Mouse (Mus musculus): ENCODE measurements around the gene Ltb. TPM values are rescaled to one million over a fixed set of nuclear protein-coding genes. Genes with fewer than 3 reads are reported as not detected.

The Ltb gene
- polyA plus RNA-seq, 1 experiment from 2014 or later = not detected

Small RNA genes within 50 kb of the gene (microRNA-seq; reads per million reads assigned to microRNA genes)
- gene Mir6973a (not detected), gene Mir6974 (not detected), gene Mir6975 (4.8 reads per million, percentile 14 among the genes with 10 or more reads in this experiment)

Other genes starting within 250 kb of the Ltb start
- gene Hspa1b, start 235.2 kb upstream of the Ltb start, polyA plus RNA-seq (2015; fragmentation: Nextera tagmentation; extraction: Ambion mirVana) = 0.10 and 0.12 TPM in 2 replicates
- gene Gm20481, start 224.5 kb upstream of the Ltb start, polyA plus RNA-seq (2015; fragmentation: Nextera tagmentation; extraction: Ambion mirVana) = not detected in 2 replicates
- 1.5 and 1.6 TPM in 2 replicates for gene Hspa1a, start 222.3 kb upstream of the Ltb start, polyA plus RNA-seq (2015; fragmentation: Nextera tagmentation; extraction: Ambion mirVana)
- gene Hspa1l, start 221.7 kb upstream of the Ltb start, polyA plus RNA-seq (2015; fragmentation: Nextera tagmentation; extraction: Ambion mirVana) = 1.00 and 1.3 TPM in 2 replicates
- gene Lsm2, start 212.6 kb upstream of the Ltb start, polyA plus RNA-seq (2015; fragmentation: Nextera tagmentation; extraction: Ambion mirVana) = 203 and 213 TPM in 2 replicates
- gene Vars, start 193.5 kb upstream of the Ltb start, polyA plus RNA-seq (2015; fragmentation: Nextera tagmentation; extraction: Ambion mirVana) = 88.4 and 104 TPM in 2 replicates
- gene Vwa7, start 177.9 kb upstream of the Ltb start, polyA plus RNA-seq (2015; fragmentation: Nextera tagmentation; extraction: Ambion mirVana) = 0.18 and 0.20 TPM in 2 replicates
- gene Sapcd1, start 166.4 kb upstream of the Ltb start, polyA plus RNA-seq (2015; fragmentation: Nextera tagmentation; extraction: Ambion mirVana) = 7.2 and 7.8 TPM in 2 replicates
- 4.5 and 5.9 TPM in 2 replicates for gene Msh5, start 147.7 kb upstream of the Ltb start, polyA plus RNA-seq (2015; fragmentation: Nextera tagmentation; extraction: Ambion mirVana)
- gene Clic1, start 144.5 kb upstream of the Ltb start, polyA plus RNA-seq (2015; fragmentation: Nextera tagmentation; extraction: Ambion mirVana) = 141 and 147 TPM in 2 replicates
- 543 and 566 TPM in 2 replicates for gene Ddah2, start 135.4 kb upstream of the Ltb start, polyA plus RNA-seq (2015; fragmentation: Nextera tagmentation; extraction: Ambion mirVana)
- not detected in 2 replicates for gene Ly6g6c, start 129.1 kb upstream of the Ltb start, polyA plus RNA-seq (2015; fragmentation: Nextera tagmentation; extraction: Ambion mirVana)
- 0.29 and 0.56 TPM in 2 replicates for gene Mpig6b, start 128.3 kb upstream of the Ltb start, polyA plus RNA-seq (2015; fragmentation: Nextera tagmentation; extraction: Ambion mirVana)
- 1.7 and 2.3 TPM in 2 replicates for gene Ly6g6e, start 117.5 kb upstream of the Ltb start, polyA plus RNA-seq (2015; fragmentation: Nextera tagmentation; extraction: Ambion mirVana)
- gene Ly6g6d, start 116.4 kb upstream of the Ltb start, polyA plus RNA-seq (2015; fragmentation: Nextera tagmentation; extraction: Ambion mirVana) = 0.58 and 0.81 TPM in 2 replicates
- 0.25 TPM in 1 of 2 replicates, not detected in the other for gene Ly6g6f, start 108.8 kb upstream of the Ltb start, polyA plus RNA-seq (2015; fragmentation: Nextera tagmentation; extraction: Ambion mirVana)
- gene Abhd16a, start 105.2 kb upstream of the Ltb start, polyA plus RNA-seq (2015; fragmentation: Nextera tagmentation; extraction: Ambion mirVana) = 74.9 and 77.6 TPM in 2 replicates
- not detected in 2 replicates for gene Ly6g5c, start 86.2 kb upstream of the Ltb start, polyA plus RNA-seq (2015; fragmentation: Nextera tagmentation; extraction: Ambion mirVana)
- gene Ly6g5b, start 79.0 kb upstream of the Ltb start, polyA plus RNA-seq (2015; fragmentation: Nextera tagmentation; extraction: Ambion mirVana) = 1.2 and 1.3 TPM in 2 replicates
- 32.4 and 33.3 TPM in 2 replicates for gene Gpank1, start 73.0 kb upstream of the Ltb start, polyA plus RNA-seq (2015; fragmentation: Nextera tagmentation; extraction: Ambion mirVana)
- 339 and 356 TPM in 2 replicates for gene Csnk2b, start 72.4 kb upstream of the Ltb start, polyA plus RNA-seq (2015; fragmentation: Nextera tagmentation; extraction: Ambion mirVana)
- gene D17H6S53E, start 68.1 kb upstream of the Ltb start, polyA plus RNA-seq (2015; fragmentation: Nextera tagmentation; extraction: Ambion mirVana) = 8.3 and 8.6 TPM in 2 replicates
- gene Apom, start 62.4 kb upstream of the Ltb start, polyA plus RNA-seq (2015; fragmentation: Nextera tagmentation; extraction: Ambion mirVana) = 0.93 and 0.99 TPM in 2 replicates
- gene Bag6, start 59.3 kb upstream of the Ltb start, polyA plus RNA-seq (2015; fragmentation: Nextera tagmentation; extraction: Ambion mirVana) = 82.5 and 82.6 TPM in 2 replicates
- gene Prrc2a, start 29.5 kb upstream of the Ltb start, polyA plus RNA-seq (2015; fragmentation: Nextera tagmentation; extraction: Ambion mirVana) = 213 TPM in 2 replicates
- gene Aif1, start 18.4 kb upstream of the Ltb start, polyA plus RNA-seq (2015; fragmentation: Nextera tagmentation; extraction: Ambion mirVana) = 5.6 and 6.0 TPM in 2 replicates
- gene Lst1, start 6.0 kb upstream of the Ltb start, polyA plus RNA-seq (2015; fragmentation: Nextera tagmentation; extraction: Ambion mirVana) = 3.5 and 4.2 TPM in 2 replicates
- gene Tnf, start 7.6 kb downstream of the Ltb start, polyA plus RNA-seq (2015; fragmentation: Nextera tagmentation; extraction: Ambion mirVana) = not detected in 2 replicates
- gene Lta, start 10.9 kb downstream of the Ltb start, polyA plus RNA-seq (2015; fragmentation: Nextera tagmentation; extraction: Ambion mirVana) = 0.16 TPM in 1 of 2 replicates, not detected in the other
- gene Gm16181, start 26.4 kb downstream of the Ltb start, polyA plus RNA-seq (2015; fragmentation: Nextera tagmentation; extraction: Ambion mirVana) = 0.37 and 0.59 TPM in 2 replicates
- 20.8 and 24.3 TPM in 2 replicates for gene Atp6v1g2, start 39.2 kb downstream of the Ltb start, polyA plus RNA-seq (2015; fragmentation: Nextera tagmentation; extraction: Ambion mirVana)
- 10.5 and 11.2 TPM in 2 replicates for gene Nfkbil1, start 41.4 kb downstream of the Ltb start, polyA plus RNA-seq (2015; fragmentation: Nextera tagmentation; extraction: Ambion mirVana)
- 592 and 632 TPM in 2 replicates for gene Ddx39b, start 47.3 kb downstream of the Ltb start, polyA plus RNA-seq (2015; fragmentation: Nextera tagmentation; extraction: Ambion mirVana)
- 37.7 and 45.8 TPM in 2 replicates for gene H2-D1, start 68.3 kb downstream of the Ltb start, polyA plus RNA-seq (2015; fragmentation: Nextera tagmentation; extraction: Ambion mirVana)
- not detected in 2 replicates for gene H2-Q1, start 126.0 kb downstream of the Ltb start, polyA plus RNA-seq (2015; fragmentation: Nextera tagmentation; extraction: Ambion mirVana)
- gene H2-Q2, start 147.8 kb downstream of the Ltb start, polyA plus RNA-seq (2015; fragmentation: Nextera tagmentation; extraction: Ambion mirVana) = 0.14 and 0.15 TPM in 2 replicates
- gene H2-Q4, start 185.2 kb downstream of the Ltb start, polyA plus RNA-seq (2015; fragmentation: Nextera tagmentation; extraction: Ambion mirVana) = 0.89 and 1.2 TPM in 2 replicates
- gene H2-Q6, start 230.4 kb downstream of the Ltb start, polyA plus RNA-seq (2015; fragmentation: Nextera tagmentation; extraction: Ambion mirVana) = 0.22 and 0.43 TPM in 2 replicates
- 2.1 and 2.5 TPM in 2 replicates for gene H2-Q7, start 244.7 kb downstream of the Ltb start, polyA plus RNA-seq (2015; fragmentation: Nextera tagmentation; extraction: Ambion mirVana)